18 mouse cellular contexts compared by ENCODE assay signal in the genomic region with DNA sequence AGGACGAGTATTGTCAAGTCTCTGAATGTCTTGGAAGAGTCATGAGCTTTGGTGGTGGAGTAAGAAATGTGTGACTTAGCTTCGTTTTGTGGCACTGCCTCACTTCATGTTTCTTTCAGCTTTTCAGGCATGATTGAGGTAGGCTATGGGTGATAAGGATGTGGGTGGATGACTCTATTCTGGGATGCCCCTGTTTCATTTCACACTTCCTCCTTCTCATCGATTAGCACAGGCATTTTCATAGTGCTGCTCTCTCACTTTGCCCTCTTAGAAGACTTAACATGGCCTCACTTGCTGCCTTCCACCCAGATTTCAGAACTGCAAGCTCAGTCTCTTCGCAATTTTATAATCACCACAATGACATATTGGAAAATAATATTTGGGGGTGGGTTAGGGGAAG.
"Had no signal": no experiment of that assay in that cellular context is flagged by ENCODE, and none has a peak within 500 bp of the region (broad histone marks: within the 10 kb centered on the region; RNA-seq: fewer than 3 reads in every experiment).

No protein-coding gene starts in this region.

- H3K4me2 ChIP-seq: limb, embryonic 13.5 days; liver, embryonic 13.5 days; midbrain, embryonic 13.5 days; neural tube, embryonic 12.5 days; neural tube, embryonic 15.5 days had no signal

- H3K4me3 ChIP-seq: left cerebral cortex, adult 2 months; limb, embryonic 13.5 days; liver, embryonic 13.5 days; midbrain, embryonic 13.5 days; neural tube, embryonic 12.5 days; neural tube, embryonic 15.5 days had no signal

- H3K9ac ChIP-seq: limb, embryonic 13.5 days; liver, embryonic 13.5 days; midbrain, embryonic 13.5 days; neural tube, embryonic 12.5 days; neural tube, embryonic 15.5 days had no signal

- H3K27ac ChIP-seq: left cerebral cortex, adult 2 months; limb, embryonic 13.5 days; liver, embryonic 13.5 days; midbrain, embryonic 13.5 days; neural tube, embryonic 12.5 days; neural tube, embryonic 15.5 days had no signal

- H3K27me3 ChIP-seq: limb, embryonic 13.5 days; liver, embryonic 13.5 days; midbrain, embryonic 13.5 days; neural tube, embryonic 12.5 days; neural tube, embryonic 15.5 days had no signal

- H3K9me3 ChIP-seq: limb, embryonic 13.5 days; liver, embryonic 13.5 days; midbrain, embryonic 13.5 days; neural tube, embryonic 12.5 days; neural tube, embryonic 15.5 days had no signal

- H3K36me3 ChIP-seq: limb, embryonic 13.5 days; midbrain, embryonic 13.5 days; neural tube, embryonic 12.5 days; neural tube, embryonic 15.5 days had no signal

- H3K4me1 ChIP-seq: liver, embryonic 13.5 days; midbrain, embryonic 13.5 days; neural tube, embryonic 12.5 days; neural tube, embryonic 15.5 days had no signal

- ATAC-seq: inflammation-experienced regulatory T-cells, adult 6 months; intestine, embryonic 16.5 days; midbrain, embryonic 13.5 days had no signal

- DNase-seq: kidney, adult 18-20 months; kidney, adult 9 months; kidney, postnatal 14 days; kidney, postnatal 4 days; liver; liver, embryonic 13.5 days; lung, adult 2 months; lung, postnatal 14 days; lung, postnatal 4 days; thymus, adult 18-20 months; thymus, postnatal 4 days had no signal
